ENCODE assay signal across 8 mouse cellular contexts in genomic region chr17:35342071-35342671, GRCm38 (mm10). TPM values are rescaled to one million over a fixed set of nuclear protein-coding genes. Genes with fewer than 3 reads are reported as not detected.
DNase-seq lines count a peak whose midpoint lies in the region; ATAC-seq and TF ChIP-seq lines count a peak whose summit lies in the region.

Gene H2-Q2, plus strand, starts transcription at chr17:35342242.

- H3K4me3 ChIP-seq in heart, embryonic 10.5 days, result peak within 1 kb of the TSS; percentile 60
- H3K4me3 ChIP-seq in hindbrain, embryonic 14.5 days (replicated peaks; ENCODE audit: low read length), result peak within 1 kb of the TSS; percentile 42
- H3K4me3 ChIP-seq in liver, embryonic 13.5 days (replicated peaks), result peak within 1 kb of the TSS; percentile 46
- peak within 1 kb of the TSS; percentile 65 for H3K4me3 ChIP-seq in thymus, adult 2 months (ENCODE audit: control insufficient read depth, insufficient read depth, low read length)

- 2% methylated on average over 39 of the region's 40 CpGs for WGBS in heart, embryonic 10.5 days
- under 1% methylated on average over 40 of the region's 40 CpGs for WGBS in hindbrain, embryonic 14.5 days
- 1% methylated on average over 40 of the region's 40 CpGs for WGBS in liver, embryonic 13.5 days (ENCODE audit: insufficient replicate concordance)
- 2% methylated on average over 40 of the region's 40 CpGs for WGBS in thymus, adult 2 months

- H3K9ac ChIP-seq in hindbrain, embryonic 14.5 days, result peak within 1 kb of the TSS; percentile 58
- peak within 1 kb of the TSS; percentile 13; the same call in 1 of the 2 replicates for H3K9ac ChIP-seq in liver, embryonic 13.5 days

- no peak for TF ChIP-seq CTCF in thymus, adult 2 months (IDR thresholded peaks at IDR 0.05; ENCODE audit: borderline replicate concordance, control insufficient read depth, extremely low read depth, insufficient read depth, low read length, poor library complexity)

- peaks cover 52% of the 10 kb centered on the region for H3K27me3 ChIP-seq in heart, embryonic 10.5 days (ENCODE audit: insufficient read depth, poor library complexity, severe bottlenecking)
- H3K27me3 ChIP-seq in hindbrain, embryonic 14.5 days (ENCODE audit: control insufficient read depth, insufficient read depth, low read length), result peaks cover 47% of the 10 kb centered on the region
- H3K27me3 ChIP-seq in liver, embryonic 13.5 days, result peaks cover 60% of the 10 kb centered on the region
- no peaks in the 10 kb centered on the region for H3K27me3 ChIP-seq in thymus, adult 2 months (ENCODE audit: control insufficient read depth, insufficient read depth, low read length)

- 0 out of 2 replicates have a peak, but pooled peaks have one; percentile 11 for TF ChIP-seq POLR2A in thymus, adult 2 months (IDR thresholded peaks at IDR 0.05; ENCODE audit: control insufficient read depth, extremely low read depth, insufficient read depth, low read length, poor library complexity)

- DNase-seq in heart, embryonic 10.5 days (ENCODE audit: low spot score), result no peak
- DNase-seq in heart, postnatal 36 days, result no peak
- DNase-seq in T-cell, adult 2 months (ENCODE audit: low spot score), result peak; percentile 32
- DNase-seq in hindbrain, embryonic 14.5 days (ENCODE audit: low spot score), result peak; percentile 33
- no peak for DNase-seq in liver, embryonic 13.5 days
- DNase-seq in thymus, adult 2 months, result peak; percentile 71
- no peak for DNase-seq in cerebellum, adult 11 months
- no peak for DNase-seq in cerebellum, adult 8-10 months

- H3K27ac ChIP-seq in heart, embryonic 10.5 days, result peak within 1 kb of the TSS; percentile 49
- no peak within 1 kb of the TSS for H3K27ac ChIP-seq in hindbrain, embryonic 14.5 days
- H3K27ac ChIP-seq in liver, embryonic 13.5 days, result no peak within 1 kb of the TSS
- H3K27ac ChIP-seq in thymus, adult 2 months (ENCODE audit: control insufficient read depth, insufficient read depth, low read length), result peak within 1 kb of the TSS; percentile 98

- intact Hi-C loops in heart, postnatal 36 days (cut with DNase I), result no loop called here

- no peaks in the 10 kb centered on the region for H3K36me3 ChIP-seq in heart, embryonic 10.5 days
- no peaks in the 10 kb centered on the region for H3K36me3 ChIP-seq in hindbrain, embryonic 14.5 days (replicated peaks; ENCODE audit: control insufficient read depth, insufficient read depth)
- H3K36me3 ChIP-seq in liver, embryonic 13.5 days, result no peaks in the 10 kb centered on the region
- no peaks in the 10 kb centered on the region for H3K36me3 ChIP-seq in thymus, adult 2 months (ENCODE audit: control insufficient read depth, insufficient read depth, low read length)

- no peaks in the 10 kb centered on the region for H3K9me3 ChIP-seq in heart, embryonic 10.5 days
- no peaks in the 10 kb centered on the region for H3K9me3 ChIP-seq in hindbrain, embryonic 14.5 days (ENCODE audit: control insufficient read depth, low read length)
- H3K9me3 ChIP-seq in liver, embryonic 13.5 days (replicated peaks), result no peaks in the 10 kb centered on the region

- no peak for ATAC-seq in hindbrain, embryonic 14.5 days (ENCODE audit: low FRiP score)
- ATAC-seq in liver, embryonic 13.5 days (ENCODE audit: low read depth), result no peak

- peak within 1 kb of the TSS; percentile 85 for H3K4me2 ChIP-seq in hindbrain, embryonic 14.5 days (replicated peaks)
- peak within 1 kb of the TSS; percentile 60 for H3K4me2 ChIP-seq in liver, embryonic 13.5 days

- H3K4me1 ChIP-seq in heart, embryonic 10.5 days, result peaks cover 14% of the 10 kb centered on the region
- peaks cover 9% of the 10 kb centered on the region; the same call in 1 of the 2 replicates for H3K4me1 ChIP-seq in hindbrain, embryonic 14.5 days (replicated peaks; ENCODE audit: control insufficient read depth, insufficient read depth, low read length)
- H3K4me1 ChIP-seq in liver, embryonic 13.5 days (replicated peaks), result 0 out of 2 replicates have a peak, but pooled peaks cover 4% of the 10 kb centered on the region
- H3K4me1 ChIP-seq in thymus, adult 2 months (replicated peaks; ENCODE audit: control insufficient read depth, insufficient read depth, low read length), result peaks cover 31% of the 10 kb centered on the region

RNA-seq across cellular contexts. Expression of gene H2-Q2, which starts in this region (rescaled TPM):
- 11.2 and 15.9 TPM in 2 replicates for polyA plus RNA-seq in heart, embryonic 10.5 days (2016; fragmentation: Nextera tagmentation; extraction: Ambion mirVana)
- total RNA-seq in heart, postnatal 36 days (2021), result 1 to 10 TPM in 1 of 2 experiments, under 1 TPM in 1; 0.64 to 1.4 TPM
- polyA plus RNA-seq in hindbrain, embryonic 14.5 days (2014; fragmentation: Nextera tagmentation; extraction: Ambion mirVana), result 3.0 and 3.1 TPM in 2 replicates
- 0.68 and 0.90 TPM in 2 replicates for polyA plus RNA-seq in liver, embryonic 13.5 days (2015; fragmentation: Nextera tagmentation; extraction: Ambion mirVana)
- polyA plus RNA-seq in thymus, adult 2 months (2012; rRNA removed), result 142 and 170 TPM in 2 replicates

Comparison
In these comparisons a context has a peak if more than half of its experiments do, and no peak if none do; other contexts are left out.
1. DNase-seq: peak in T-cell, adult 2 months (single experiment), hindbrain, embryonic 14.5 days (single experiment) and thymus, adult 2 months (single experiment); none in heart, embryonic 10.5 days (single experiment), heart, postnatal 36 days (0 of 2), liver, embryonic 13.5 days (single experiment), cerebellum, adult 11 months (single experiment) and cerebellum, adult 8-10 months (single experiment).
2. H3K27ac ChIP-seq: peak in heart, embryonic 10.5 days (single experiment) and thymus, adult 2 months (single experiment); none in hindbrain, embryonic 14.5 days (single experiment) and liver, embryonic 13.5 days (single experiment).
3. Peak in every context shown above with its lines, with median percentiles within 50 percentile points of each other: H3K4me3 ChIP-seq.